Mouse (Mus musculus) stomach, postnatal 0 days (tissue): ENCODE data around the gene Ap5z1. TPM values are rescaled to one million over a fixed set of nuclear protein-coding genes. Genes with fewer than 3 reads are reported as not detected.
A peak's percentile ranks its signal among the peaks of the same experiment; 100 is the strongest.

ENCODE experiments used
- ATAC-seq: fragments of 200-750 bp; cut with Nextera tagmentation; 2 replicates; pipeline ENCODE4 v1.8.0; 2017; ENCODE audit not compliant: low FRiP score, low TSS enrichment
- DNase-seq: peaks from one replicate; pipeline ENCODE4 v3.0.0-alpha.2; 2016; ENCODE audit warnings: low spot score
- H3K27ac ChIP-seq: fragments of 300-500 bp; sonication (generic); replicated peaks from 2 replicates; pipeline ENCODE4 v1.5.1; 2014; ENCODE audit warnings: mild to moderate bottlenecking, control low read depth
- H3K27me3 ChIP-seq: fragments of 300-500 bp; sonication (generic); 2 replicates; pipeline ENCODE4 v1.6.1; 2014; ENCODE audit warnings: low read length; ENCODE audit not compliant: control insufficient read depth, insufficient read depth
- H3K36me3 ChIP-seq: fragments of 300-500 bp; sonication (generic); 2 replicates; pipeline ENCODE4 v1.6.1; 2014; ENCODE audit warnings: low read length, mixed read lengths; ENCODE audit not compliant: control insufficient read depth, insufficient read depth
- H3K4me1 ChIP-seq: fragments of 300-500 bp; sonication (generic); replicated peaks from 2 replicates; pipeline ENCODE4 v1.6.1; 2014; ENCODE audit warnings: antibody characterized with exemption; ENCODE audit not compliant: control insufficient read depth, insufficient read depth
- H3K4me2 ChIP-seq: fragments of 300-500 bp; sonication (generic); replicated peaks from 2 replicates; pipeline ENCODE4 v1.6.1; 2014; ENCODE audit warnings: low read depth, mild to moderate bottlenecking, control low read depth, moderate library complexity
- H3K4me3 ChIP-seq: fragments of 300-500 bp; sonication (generic); 2 replicates; pipeline ENCODE4 v1.5.1; 2014; ENCODE audit warnings: low read depth, low read length, control low read depth
- H3K9ac ChIP-seq: fragments of 300-500 bp; sonication (generic); 2 replicates; pipeline ENCODE4 v1.6.1; 2014; ENCODE audit warnings: mild to moderate bottlenecking, low read length, control low read depth, mixed read lengths
- H3K9me3 ChIP-seq: fragments of 300-500 bp; sonication (generic); 2 replicates; pipeline ENCODE4 v1.6.1; 2016; ENCODE audit warnings: low read length; ENCODE audit not compliant: control insufficient read depth
- CTCF ChIP-seq: IDR thresholded peaks from 2 replicates; pipeline ENCODE4 v1.5.1; 2016; ENCODE audit warnings: antibody characterized with exemption, low read depth, mild to moderate bottlenecking, moderate library complexity
- EP300 ChIP-seq: optimal IDR thresholded peaks from 2 replicates; pipeline ENCODE3; 2016; ENCODE audit warnings: antibody characterized with exemption
- WGBS: fragments of 180-500 bp; shearing (Covaris S2); extraction: QIAGEN DNeasy Blood & Tissue Kit; methylation state at CpG from one replicate; pipeline ENCODE4 v1.1.7; 2014; 5-methylcytosine and 5-hydroxymethylcytosine counted together
- polyA plus RNA-seq: library from polyadenylated mRNA; unstranded; fragments of >200 nt; fragmentation: Nextera tagmentation; extraction: Ambion mirVana; gene quantifications from 2 replicates; pipeline ENCODE4 v1.2.1, GENCODE M21; 2015

Gene Ap5z1
- polyA plus RNA-seq, 1 experiment from 2014 or later = 4.2 TPM

GRCm38 (mm10) chr5:142440451-142441147 is 23.1 kb upstream of the Ap5z1 start:
- H3K36me3 ChIP-seq = no peaks in the 10 kb centered on the region

GRCm38 (mm10) chr5:142441332-142442044 is 22.3 kb upstream of the Ap5z1 start:
- TF ChIP-seq CTCF (no peak), EP300 (no peak)
- DNase-seq (peak; percentile 57), ATAC-seq (0 out of 2 replicates have a peak, but pooled peaks have one; percentile 6)
- 31% methylated on average over 22 of the region's 22 CpGs for WGBS
- no peaks in the 10 kb centered on the region for H3K27me3 ChIP-seq
- H3K27ac ChIP-seq = peak overlapping the region; percentile 97
- peak overlapping the region; percentile 50 for H3K9ac ChIP-seq
- no peaks in the 10 kb centered on the region for H3K9me3 ChIP-seq
- peak overlapping the region; percentile 60 for H3K4me2 ChIP-seq
- no peaks in the 10 kb centered on the region for H3K36me3 ChIP-seq
- peaks cover 21% of the 10 kb centered on the region for H3K4me1 ChIP-seq
- peak overlapping the region; percentile 17; the same call in 1 of the 2 replicates for H3K4me3 ChIP-seq

More at GRCm38 (mm10) chr5:142440451-142441147, 23.1 kb upstream of the Ap5z1 start:
- no peaks in the 10 kb centered on the region for H3K9me3 ChIP-seq
- H3K27me3 ChIP-seq = no peaks in the 10 kb centered on the region
- peak overlapping the region; percentile 60 for H3K4me2 ChIP-seq
- H3K4me1 ChIP-seq = peaks cover 20% of the 10 kb centered on the region
- TF ChIP-seq CTCF (peak; percentile 8; the same call in 1 of the 2 replicates), EP300 (no peak)
- WGBS = under 1% methylated on average over 18 of the region's 19 CpGs
- peak overlapping the region; percentile 30; the same call in 1 of the 2 replicates for H3K4me3 ChIP-seq
- DNase-seq = peak; percentile 97
- peak overlapping the region; percentile 97 for H3K27ac ChIP-seq
- H3K9ac ChIP-seq = peak overlapping the region; percentile 53
- peak; percentile 96 for ATAC-seq

- H3K27ac ChIP-seq = peak overlapping the region; percentile 97
These were observed 21.7 kb upstream of the Ap5z1 start for GRCm38 (mm10) chr5:142442045-142442440.

GRCm38 (mm10) chr5:142443514-142443913 is 20.2 kb upstream of the Ap5z1 start:
- ATAC-seq (no peak), DNase-seq (no peak)
- Histone ChIP-seq H3K9me3 (no peaks in the 10 kb centered on the region), H3K4me1 (peaks cover 21% of the 10 kb centered on the region), H3K27me3 (no peaks in the 10 kb centered on the region), H3K4me3 (no peak overlapping the region), H3K36me3 (no peaks in the 10 kb centered on the region), H3K9ac (no peak overlapping the region), H3K27ac (peak overlapping the region; percentile 63; the same call in 1 of the 2 replicates), H3K4me2 (no peak overlapping the region)
- TF ChIP-seq CTCF (no peak), EP300 (no peak)
- WGBS = 62% methylated on average over 15 of the region's 15 CpGs

More at GRCm38 (mm10) chr5:142442045-142442440, 21.7 kb upstream of the Ap5z1 start:
- Histone ChIP-seq H3K4me1 (peaks cover 21% of the 10 kb centered on the region), H3K4me2 (no peak overlapping the region), H3K4me3 (no peak overlapping the region), H3K9me3 (no peaks in the 10 kb centered on the region), H3K36me3 (no peaks in the 10 kb centered on the region), H3K27me3 (no peaks in the 10 kb centered on the region), H3K9ac (0 out of 2 replicates have a peak overlapping the region, but pooled peaks have one; percentile 0)
- WGBS = 61% methylated on average over 7 of the region's 7 CpGs
- no peak for TF ChIP-seq CTCF
- no peak for TF ChIP-seq EP300
- no peak for DNase-seq
- ATAC-seq = no peak

GRCm38 (mm10) chr5:142443994-142444393 is 19.8 kb upstream of the Ap5z1 start:
- H3K4me1 ChIP-seq = peaks cover 21% of the 10 kb centered on the region
- TF ChIP-seq EP300 = no peak
- H3K9ac ChIP-seq = no peak overlapping the region
- DNase-seq = no peak
- no peak overlapping the region for H3K4me3 ChIP-seq
- WGBS = 62% methylated on average over 14 of the region's 14 CpGs
- peak overlapping the region; percentile 63 for H3K27ac ChIP-seq
- H3K36me3 ChIP-seq = no peaks in the 10 kb centered on the region
- no peaks in the 10 kb centered on the region for H3K9me3 ChIP-seq
- no peak overlapping the region for H3K4me2 ChIP-seq
- no peaks in the 10 kb centered on the region for H3K27me3 ChIP-seq
- no peak for ATAC-seq
